Mouse (Mus musculus) gastrocnemius, adult 2 months (tissue): ENCODE results near the gene Gemin4. TPM values are rescaled to one million over a fixed set of nuclear protein-coding genes. Genes with fewer than 3 reads are reported as not detected.
"Not testable (repeated sequence)": the region's sequence is repeated elsewhere in the genome, so short reads cannot be mapped to it uniquely, and the experiment has no call there.

ENCODE experiments used
- DNase-seq: peaks from one replicate; pipeline ENCODE4 v3.0.0; 2022
- H3K27ac ChIP-seq: fragments of 200-600 bp; 2 replicates; pipeline ENCODE4 v1.8.1; 2022; ENCODE audit warnings: mild to moderate bottlenecking
- H3K4me3 ChIP-seq: fragments of 200-600 bp; 2 replicates; pipeline ENCODE4 v1.8.1; 2022; ENCODE audit warnings: mild to moderate bottlenecking, moderate library complexity
- CTCF ChIP-seq: fragments of 200-600 bp; IDR thresholded peaks from 2 replicates; pipeline ENCODE4 v1.8.1; 2022; ENCODE audit warnings: antibody characterized with exemption, mild to moderate bottlenecking, moderate library complexity
- intact Hi-C: fragments of 180-260 bp; cut with DNase I; formaldehyde crosslinking; loops from one replicate; pipeline ENCODE4 v1.15.1; 2025
- total RNA-seq, 2 experiments: library from RNA; stranded (reverse); gene quantifications; 2 replicates each; pipeline ENCODE4 v1.2.3; 2021

The Gemin4 gene
- total RNA-seq, 2 experiments from 2014 or later = 3.0 to 3.9 TPM

GRCm38 (mm10) chr11:76246439-76246838 is 29.0 kb upstream of the Gemin4 start:
- Histone ChIP-seq H3K27ac (no peak overlapping the region), H3K4me3 (no peak overlapping the region)
- no peak for DNase-seq
- no peak for TF ChIP-seq CTCF
- intact Hi-C loops = no loop called here

- Histone ChIP-seq H3K27ac (peak overlapping the region; percentile 95), H3K4me3 (peak overlapping the region; percentile 99)
- TF ChIP-seq CTCF = no peak
- DNase-seq = no peak
- intact Hi-C loops = no loop called here
These were observed 26.5 kb upstream of the Gemin4 start for GRCm38 (mm10) chr11:76243811-76244546.

- H3K4me3 ChIP-seq = peak within 1 kb of the TSS; percentile 99
- no peak for TF ChIP-seq CTCF
- intact Hi-C loops = no loop called here
- H3K27ac ChIP-seq = peak within 1 kb of the TSS; percentile 95
- peak; percentile 94 for DNase-seq
These were observed 25.7 kb upstream of the Gemin4 start, which contains the start of the genes Mrm3 and Glod4 for GRCm38 (mm10) chr11:76242901-76243810. TSS of gene Mrm3 (plus strand) at chr11:76243715. TSS of gene Glod4 (minus strand) at chr11:76243725.

- no peak overlapping the region for H3K4me3 ChIP-seq
- no peak for DNase-seq
- H3K27ac ChIP-seq = no peak overlapping the region
- intact Hi-C loops = no loop called here
- TF ChIP-seq CTCF = no peak
These were observed 22.3 kb upstream of the Gemin4 start for GRCm38 (mm10) chr11:76239750-76240149.

GRCm38 (mm10) chr11:76236136-76236535 is 18.7 kb upstream of the Gemin4 start:
- TF ChIP-seq CTCF = no peak
- Histone ChIP-seq H3K27ac (no peak overlapping the region), H3K4me3 (no peak overlapping the region)
- intact Hi-C loops = no loop called here
- no peak for DNase-seq

GRCm38 (mm10) chr11:76225051-76225450 is 7.6 kb upstream of the Gemin4 start:
- Histone ChIP-seq H3K4me3 (no peak overlapping the region), H3K27ac (no peak overlapping the region)
- TF ChIP-seq CTCF = no peak
- intact Hi-C loops = no loop called here
- no peak for DNase-seq

GRCm38 (mm10) chr11:76224631-76225030 is 7.2 kb upstream of the Gemin4 start:
- DNase-seq = no peak
- no peak for TF ChIP-seq CTCF
- H3K4me3 ChIP-seq = no peak overlapping the region
- intact Hi-C loops = no loop called here
- H3K27ac ChIP-seq = no peak overlapping the region

- intact Hi-C loops = loop anchor here (2.0 to 5.0 kb wide), 2 partner anchors 36 to 130 kb away; no protein-coding TSS in a partner anchor
- Histone ChIP-seq H3K27ac (peak overlapping the region; percentile 92), H3K4me3 (peak overlapping the region; percentile 80)
- TF ChIP-seq CTCF = no peak
- DNase-seq = peak; percentile 35
These were observed 629 bp downstream of the Gemin4 start for GRCm38 (mm10) chr11:76216681-76217389.

- peak overlapping the region; percentile 92 for H3K27ac ChIP-seq
- H3K4me3 ChIP-seq = peak overlapping the region; percentile 80; the same call in 1 of the 2 replicates
- DNase-seq = no peak
- intact Hi-C loops = loop anchor here (2.0 to 5.0 kb wide), 2 partner anchors 35 to 129 kb away; no protein-coding TSS in a partner anchor
- no peak for TF ChIP-seq CTCF
These were observed 1.4 kb downstream of the Gemin4 start for GRCm38 (mm10) chr11:76216049-76216540.

- intact Hi-C loops = loop anchor here (5.0 kb wide), 1 partner anchor 128 kb away; no protein-coding TSS in a partner anchor
- TF ChIP-seq CTCF = no peak
- H3K27ac ChIP-seq = no peak overlapping the region
- no peak for DNase-seq
- H3K4me3 ChIP-seq = no peak overlapping the region
These were observed 2.5 kb downstream of the Gemin4 start for GRCm38 (mm10) chr11:76215011-76215410.

GRCm38 (mm10) chr11:76213841-76214240 is 3.6 kb downstream of the Gemin4 start:
- Histone ChIP-seq H3K4me3 (no peak overlapping the region), H3K27ac (no peak overlapping the region)
- intact Hi-C loops = no loop called here
- no peak for DNase-seq
- TF ChIP-seq CTCF = no peak

- intact Hi-C loops, H3K4me3 ChIP-seq: not testable (repeated sequence)
- H3K27ac ChIP-seq = peak overlapping the region; percentile 38; the same call in 1 of the 2 replicates
- peak; percentile 76 for DNase-seq
These were observed 5.9 kb downstream of the Gemin4 start for GRCm38 (mm10) chr11:76211595-76211994.
